Mouse (Mus musculus) olfactory bulb, adult 2 months (tissue): ENCODE measurements around the gene Map3k11.

ENCODE experiments used
- CTCF ChIP-seq: fragments of 200-500 bp; IDR thresholded peaks from 2 replicates; pipeline ENCODE4 v1.5.1; 2012; ENCODE audit warnings: low read depth, mild to moderate bottlenecking, low read length, moderate library complexity; ENCODE audit not compliant: insufficient read depth
- POLR2A ChIP-seq: fragments of 200-500 bp; IDR thresholded peaks from 2 replicates; pipeline ENCODE4 v1.6.1; 2012; ENCODE audit warnings: mild to moderate bottlenecking, low read depth, low read length, moderate library complexity; ENCODE audit not compliant: insufficient read depth

DNA sequence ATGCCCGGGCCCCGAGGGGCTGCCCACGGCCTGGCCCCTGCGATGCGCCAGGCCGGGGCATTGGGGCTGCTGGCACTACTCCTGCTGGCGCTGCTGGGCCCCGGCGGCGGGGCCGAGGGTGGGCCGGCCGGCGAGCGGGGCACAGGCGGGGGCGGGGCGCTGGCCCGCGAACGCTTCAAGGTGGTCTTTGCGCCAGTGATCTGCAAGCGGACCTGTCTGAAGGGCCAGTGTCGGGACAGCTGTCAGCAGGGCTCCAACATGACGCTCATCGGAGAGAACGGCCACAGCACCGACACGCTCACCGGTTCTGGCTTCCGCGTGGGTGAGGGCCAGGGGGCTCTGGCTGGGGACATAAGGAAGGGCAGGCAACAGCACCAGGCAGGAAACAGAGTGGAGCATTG lies 53.7 kb downstream of the Map3k11 start:
- TF ChIP-seq CTCF (no peak), POLR2A (no peak)
